Mouse (Mus musculus): ENCODE measurements around the gene Ccdc92b.

DNA sequence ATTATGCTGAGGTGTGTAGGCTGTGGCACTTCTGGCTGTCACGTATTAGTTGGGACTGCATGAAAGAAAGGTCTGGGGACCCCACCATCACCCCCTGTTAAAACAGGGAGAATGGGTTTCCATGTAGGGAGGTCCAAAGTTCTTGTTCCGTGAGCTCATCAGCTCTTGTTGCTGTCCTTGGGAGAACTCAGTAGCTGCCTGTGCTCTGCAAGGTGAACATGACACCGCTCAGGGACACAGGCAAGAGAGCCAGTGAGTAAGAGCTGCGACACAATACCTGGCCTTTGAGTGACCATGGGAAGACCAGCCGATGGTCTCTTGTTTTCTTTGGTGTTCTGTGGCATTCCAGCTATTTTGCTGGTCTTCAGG, 46.9 kb downstream of the Ccdc92b start:
- TF ChIP-seq CHD2 (IDR thresholded peaks at IDR 0.05; ENCODE audit: low read depth, low read length) = no peak
- no peak for TF ChIP-seq ZC3H11A (IDR thresholded peaks at IDR 0.05; ENCODE audit: borderline replicate concordance, low read depth, low read length)
